Mouse (Mus musculus) lung, postnatal 0 days (tissue): Measurements from ENCODE around the gene Otof.

Experiments
- CTCF ChIP-seq: IDR thresholded peaks from 2 replicates; pipeline ENCODE4 v1.5.1; 2016; ENCODE audit warnings: antibody characterized with exemption, mild to moderate bottlenecking
- EP300 ChIP-seq: IDR thresholded peaks from 2 replicates; pipeline ENCODE4 v1.6.1; 2016; ENCODE audit warnings: antibody characterized with exemption, mild to moderate bottlenecking, control low read depth

DNA sequence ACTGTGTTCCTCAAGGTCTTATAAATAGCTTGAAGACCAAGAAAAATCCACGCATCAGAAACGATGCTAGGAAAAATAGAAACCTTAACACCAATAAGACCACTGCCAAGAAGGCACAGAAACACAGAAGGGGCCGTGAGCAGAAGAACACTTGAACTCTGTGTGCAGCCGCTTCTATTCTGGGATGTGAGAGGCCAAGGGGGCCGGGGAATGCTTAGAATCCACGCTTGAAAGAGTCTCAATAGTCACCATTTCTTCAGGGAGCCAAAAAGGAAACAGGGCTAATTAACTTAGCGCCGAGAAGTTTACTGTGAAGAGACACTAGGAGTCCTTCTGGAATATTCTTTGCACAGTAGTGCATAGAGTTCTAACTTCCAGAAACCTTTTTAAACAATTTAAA is 60.6 kb downstream of the Otof start:
- TF ChIP-seq CTCF: no peak
- no peak for TF ChIP-seq EP300
